Mouse (Mus musculus) ES-Bruce4 (cell line): ENCODE measurements around the gene Camta1.

Experiments
- CTCF ChIP-seq: IDR thresholded peaks from one replicate; pipeline ENCODE4 v1.8.1; 2011; ENCODE audit warnings: low read depth, low read length
- POLR2A ChIP-seq: IDR thresholded peaks from one replicate; pipeline ENCODE4 v1.8.1; 2011; ENCODE audit warnings: low read length; ENCODE audit not compliant: insufficient read depth

DNA sequence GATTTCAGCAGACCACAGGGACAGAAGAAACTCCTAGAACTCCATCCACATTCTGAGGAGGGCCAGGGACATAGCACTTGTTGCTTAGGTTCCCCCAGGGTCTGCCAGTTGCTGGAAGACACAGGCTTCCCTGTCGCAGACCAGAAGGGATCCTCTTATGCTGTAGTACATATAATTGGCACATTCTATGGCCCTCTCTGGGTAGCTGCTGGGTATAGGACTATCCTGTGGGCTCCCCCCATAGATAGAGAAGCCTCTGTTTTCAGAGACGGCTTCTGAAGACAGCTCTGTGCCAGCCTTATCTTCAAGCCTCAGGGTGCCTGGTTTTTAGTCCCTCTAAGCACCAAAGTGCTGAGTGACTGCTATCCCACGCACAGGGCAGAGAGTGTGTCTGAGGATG lies 690.6 kb downstream of the Camta1 start:
- TF ChIP-seq CTCF, result no peak
- no peak for TF ChIP-seq POLR2A
